Mouse (Mus musculus): Measurements from ENCODE around the gene Dnttip2. TPM values are rescaled to one million over a fixed set of nuclear protein-coding genes. Genes with fewer than 3 reads are reported as not detected.
"Not testable (repeated sequence)": the region's sequence is repeated elsewhere in the genome, so short reads cannot be mapped to it uniquely, and the experiment has no call there.

The Dnttip2 gene
- total RNA-seq (2017), result 98.6 and 101 TPM in 2 replicates

DNA sequence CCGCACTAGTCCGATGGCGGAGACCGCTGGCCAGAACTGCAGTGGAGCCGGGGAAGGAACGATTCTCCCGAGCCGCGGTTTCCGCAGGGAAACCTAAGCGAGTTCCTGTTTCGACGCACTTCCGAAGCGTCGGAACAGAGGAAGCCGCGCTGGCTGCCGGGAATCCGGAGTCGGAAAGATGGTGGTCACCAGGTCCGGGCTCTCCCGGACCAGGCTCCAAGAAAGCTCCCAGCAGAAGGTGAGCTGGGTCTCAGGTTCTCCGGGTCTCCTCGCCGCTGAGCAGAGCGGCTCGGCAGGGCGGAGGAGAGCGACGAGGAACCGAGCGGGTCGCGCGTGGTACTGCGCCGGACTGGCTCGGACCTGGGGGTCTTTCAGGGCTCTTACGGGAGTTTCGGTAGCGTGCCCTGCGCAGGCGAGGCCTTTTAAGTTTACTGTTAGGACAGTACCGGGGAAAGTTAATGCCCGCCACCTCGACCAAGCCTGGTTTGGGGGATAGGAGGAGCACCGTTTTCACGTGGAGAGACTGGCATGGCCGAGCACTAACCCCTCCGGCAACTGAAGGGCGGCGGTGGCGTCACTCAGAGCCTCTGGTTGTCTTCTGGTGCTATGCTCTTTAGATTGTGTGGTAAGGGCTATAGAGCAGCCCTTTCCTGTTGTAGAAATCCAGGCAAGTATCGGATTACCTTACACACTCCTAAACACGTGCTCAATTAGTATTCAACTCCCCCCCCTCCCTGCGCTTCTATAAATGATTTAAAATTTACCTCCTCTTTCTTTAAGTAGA, at the start of gene Dnttip2:
Dnttip2 (plus strand) TSS at position 148 of the 784 bp plus-strand sequence.
- ATAC-seq (ENCODE audit: extremely low read depth, insufficient number of reproducible peaks, low FRiP score, poor library complexity, severe bottlenecking), result peak; percentile 87

DNA sequence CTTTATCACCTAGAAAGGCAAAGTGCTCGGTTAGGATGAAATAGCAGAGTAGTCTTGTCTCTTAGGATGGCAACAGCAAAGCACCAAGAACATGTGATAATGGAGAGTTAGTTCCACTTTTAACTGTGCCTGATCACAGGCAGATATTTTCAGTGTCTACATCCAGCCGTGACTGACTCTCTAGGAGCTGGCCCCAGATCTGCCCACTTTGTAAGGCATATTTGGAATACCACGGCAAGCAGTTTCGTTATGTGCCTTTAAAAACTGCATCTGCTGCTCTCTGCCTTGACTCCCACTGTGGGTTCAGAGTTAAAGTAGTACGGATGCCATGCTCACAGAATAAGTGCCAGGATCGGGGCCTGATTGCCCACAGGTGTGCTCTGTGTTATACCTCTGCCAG, 47.2 kb upstream of the Dnttip2 start:
- ATAC-seq (ENCODE audit: extremely low read depth, insufficient number of reproducible peaks, low FRiP score, poor library complexity, severe bottlenecking), result not testable (repeated sequence)

DNA sequence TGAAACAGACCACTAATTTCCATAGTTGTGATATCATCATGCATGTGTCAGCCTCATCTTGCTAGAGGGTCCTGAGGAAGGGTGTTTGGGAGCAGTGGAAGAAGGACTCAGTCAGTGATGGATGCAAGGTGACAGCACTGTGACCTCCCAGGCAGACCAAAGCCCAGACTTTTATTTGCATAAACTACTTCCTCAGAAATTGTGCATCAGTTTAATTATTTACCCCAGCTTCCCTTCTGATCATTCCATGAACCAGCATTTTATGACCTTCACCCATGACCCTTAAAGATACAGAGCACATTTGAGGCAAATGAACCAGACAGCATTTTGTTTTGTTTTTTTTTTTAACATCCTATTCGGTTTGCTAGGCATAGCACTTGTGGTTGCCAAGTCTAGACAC, 38.4 kb upstream of the Dnttip2 start:
- ATAC-seq (ENCODE audit: extremely low read depth, insufficient number of reproducible peaks, low FRiP score, poor library complexity, severe bottlenecking), result no peak

DNA sequence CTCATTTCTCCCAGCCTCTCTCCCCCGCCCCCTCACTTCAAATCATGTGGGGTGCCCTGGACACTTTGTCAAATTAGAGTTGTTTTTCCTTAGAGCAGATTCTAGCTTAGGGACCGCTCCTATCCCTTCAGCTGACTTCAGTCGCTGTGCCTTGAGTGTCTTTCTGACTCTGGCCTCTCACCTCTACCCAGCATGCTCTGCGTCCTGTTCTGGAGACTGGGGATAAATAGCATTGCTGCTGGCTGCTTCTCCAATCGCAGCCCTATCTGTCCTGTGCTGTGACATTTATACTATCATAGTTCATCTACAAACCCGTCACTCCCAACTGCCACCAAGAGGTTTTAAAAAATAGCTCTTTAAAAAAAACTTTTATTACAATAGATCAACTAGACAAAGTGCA, 31.3 kb upstream of the Dnttip2 start:
- no peak for ATAC-seq (ENCODE audit: extremely low read depth, insufficient number of reproducible peaks, low FRiP score, poor library complexity, severe bottlenecking)

DNA sequence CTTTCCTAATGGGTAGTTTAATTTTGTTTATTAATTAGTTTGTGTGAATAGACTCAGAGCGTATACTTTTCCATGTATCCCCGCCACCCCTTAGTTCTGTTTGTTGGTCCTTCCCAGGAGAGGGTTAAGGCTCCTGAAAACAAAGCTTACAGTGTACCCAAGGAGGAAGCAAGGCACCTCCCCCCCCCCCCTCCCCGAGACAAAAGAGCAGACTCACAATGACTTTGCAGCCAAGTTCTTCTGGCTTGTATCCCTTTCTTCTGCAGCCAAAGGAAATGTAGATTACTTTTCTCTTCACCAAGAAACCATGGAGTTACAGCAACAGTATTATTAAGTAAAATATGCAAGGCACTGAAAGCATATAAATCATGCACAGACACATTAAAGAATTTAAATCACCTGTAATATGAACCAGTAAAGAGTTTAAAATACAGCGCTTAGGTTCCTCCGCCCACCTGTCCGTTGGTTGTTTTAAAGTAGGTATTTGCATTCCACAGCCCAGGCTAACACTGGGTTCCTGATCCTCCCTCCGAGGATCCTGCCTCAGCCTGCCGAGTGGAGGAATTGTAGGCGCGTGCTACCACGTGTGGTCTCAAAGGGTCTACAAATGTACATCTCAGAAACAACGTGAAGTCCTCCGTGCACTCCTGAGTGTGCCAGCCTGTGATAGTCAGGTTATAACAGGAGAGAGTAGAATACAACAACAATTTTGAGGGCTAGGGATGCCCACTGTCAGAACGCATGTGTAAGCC, 30.6 kb upstream of the Dnttip2 start:
- ATAC-seq (ENCODE audit: extremely low read depth, insufficient number of reproducible peaks, low FRiP score, poor library complexity, severe bottlenecking), result no peak

DNA sequence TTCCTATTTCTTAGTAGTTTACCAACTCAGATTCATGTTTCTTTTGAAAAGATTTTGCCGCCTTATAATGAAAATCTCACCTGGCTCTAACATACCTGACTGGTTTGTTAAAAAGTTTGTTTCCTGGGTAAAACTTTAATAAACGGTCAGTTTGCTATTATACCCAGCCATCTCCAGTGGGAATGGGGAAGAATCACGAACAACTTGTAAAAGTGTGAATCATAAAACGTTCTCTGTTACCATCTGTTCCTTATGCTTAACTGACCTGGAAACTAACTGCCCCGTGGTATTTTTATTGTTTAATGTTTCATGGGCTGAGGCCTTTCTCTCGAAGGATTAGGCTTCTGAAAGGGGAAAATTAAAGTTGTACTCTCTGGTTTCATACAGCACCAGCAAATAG, 29.4 kb upstream of the Dnttip2 start:
- no peak for ATAC-seq (ENCODE audit: extremely low read depth, insufficient number of reproducible peaks, low FRiP score, poor library complexity, severe bottlenecking)

DNA sequence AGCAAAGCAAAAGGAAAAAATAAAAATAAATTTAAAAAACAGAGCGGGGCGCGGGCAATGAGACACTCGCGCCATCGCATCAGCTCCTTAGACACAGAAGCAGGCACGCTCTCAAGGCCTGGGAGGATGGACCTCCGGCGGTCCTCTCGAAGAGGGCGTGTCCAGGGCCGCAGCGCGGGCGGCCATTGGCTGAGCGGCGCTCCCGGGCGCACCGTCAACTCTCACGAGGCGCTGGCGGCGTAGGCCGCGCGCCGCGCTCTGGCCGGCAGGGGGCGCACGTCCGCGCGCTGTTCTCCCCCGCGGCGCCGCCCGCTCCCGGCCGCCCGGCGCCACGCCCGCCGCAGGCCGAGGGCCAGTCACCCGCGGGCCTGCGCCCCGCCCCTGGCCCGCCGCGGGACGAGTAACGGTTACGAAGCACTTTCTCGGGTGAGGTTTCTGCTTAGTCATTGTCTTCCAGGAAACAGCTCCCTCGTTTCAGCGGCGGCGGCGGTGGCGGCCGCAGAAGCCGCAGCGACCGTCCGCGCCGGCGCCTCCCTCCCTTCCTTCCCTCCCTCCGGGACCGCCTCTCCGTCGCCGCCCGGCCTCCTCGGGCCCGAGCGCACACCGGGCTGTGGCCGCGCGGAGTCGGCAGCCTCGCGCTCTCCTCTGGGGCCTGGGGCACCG, 28.8 kb upstream of the Dnttip2 start, which contains the start of gene Gclm:
Gclm (plus strand) TSS at position 343 of the 663 bp plus-strand sequence.
- ATAC-seq (ENCODE audit: extremely low read depth, insufficient number of reproducible peaks, low FRiP score, poor library complexity, severe bottlenecking), result peak; percentile 88

DNA sequence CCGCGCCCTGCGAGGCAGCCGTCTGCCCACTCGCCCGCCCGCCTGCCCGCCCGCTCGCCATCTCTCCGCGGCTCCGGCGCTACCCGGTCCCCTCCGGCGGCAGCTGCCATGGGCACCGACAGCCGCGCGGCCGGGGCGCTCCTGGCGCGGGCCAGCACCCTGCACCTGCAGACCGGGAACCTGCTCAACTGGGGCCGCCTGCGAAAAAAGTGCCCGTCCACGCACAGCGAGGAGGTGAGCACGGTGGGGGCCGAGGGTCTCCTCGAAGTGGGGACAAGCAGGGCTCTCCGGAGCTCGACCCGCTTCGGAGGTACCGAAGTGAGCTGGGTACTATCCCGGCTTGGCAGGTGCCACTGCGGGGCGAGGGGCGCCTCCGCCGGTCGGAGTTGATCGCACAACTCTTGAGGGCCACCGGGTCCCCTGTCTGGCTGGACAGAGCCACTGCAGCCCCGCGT, 28.3 kb upstream of the Dnttip2 start:
- ATAC-seq (ENCODE audit: extremely low read depth, insufficient number of reproducible peaks, low FRiP score, poor library complexity, severe bottlenecking), result no peak

DNA sequence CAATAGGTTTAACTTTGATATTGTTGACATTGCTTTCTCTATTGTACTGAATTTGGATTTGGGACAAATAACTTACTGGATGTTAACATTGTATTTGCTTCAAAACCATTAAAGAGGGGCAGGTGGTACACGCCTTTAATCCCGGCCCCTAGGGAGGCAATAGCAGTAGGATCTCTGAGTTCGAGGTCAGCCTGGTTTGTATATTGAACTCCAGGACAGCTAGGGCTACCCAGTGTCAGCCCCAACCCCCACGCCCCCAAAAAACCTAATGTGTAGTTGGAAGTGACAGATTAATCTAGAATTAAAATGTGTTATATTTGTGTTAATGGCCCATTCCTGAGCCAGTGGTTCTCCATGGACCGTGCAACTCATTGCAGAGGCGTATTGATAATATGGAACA, 27.8 kb upstream of the Dnttip2 start:
- ATAC-seq (ENCODE audit: extremely low read depth, insufficient number of reproducible peaks, low FRiP score, poor library complexity, severe bottlenecking), result no peak

DNA sequence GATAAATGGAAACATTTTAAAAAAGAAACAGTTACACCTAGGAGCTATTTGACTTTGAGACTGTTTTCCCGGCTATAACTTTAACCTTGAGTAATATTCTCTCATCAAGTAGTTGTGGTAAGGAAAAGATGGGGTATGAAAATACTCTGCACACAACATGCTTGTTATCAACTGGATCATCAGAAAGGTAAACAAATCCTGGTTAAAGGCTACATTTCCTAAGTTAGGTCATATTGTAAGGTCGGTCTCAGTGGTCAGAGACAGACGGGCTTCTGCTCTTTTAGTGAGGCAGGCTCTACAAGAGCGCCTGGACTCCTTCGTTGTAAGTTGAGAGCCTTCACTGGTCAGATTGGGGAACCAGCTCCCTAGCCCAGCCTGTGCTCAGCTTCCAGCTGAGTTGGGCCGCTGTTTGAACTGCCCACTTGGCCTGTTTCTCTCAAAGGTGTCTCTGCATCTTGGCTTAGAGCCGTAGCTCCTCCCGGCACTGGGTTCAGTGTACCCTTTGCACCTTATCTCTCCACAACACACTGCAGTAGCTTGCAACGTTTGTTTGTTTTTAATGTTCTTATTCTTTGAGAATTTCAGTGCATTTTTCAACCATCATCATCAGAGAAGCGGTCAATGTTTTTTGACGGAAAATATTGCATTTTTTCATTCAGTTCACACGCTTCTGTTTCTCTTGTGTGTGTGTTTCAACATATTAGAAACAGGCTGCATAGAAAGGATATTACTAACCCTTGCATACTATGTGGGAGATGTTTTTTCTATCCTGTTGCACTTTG, 27.0 kb upstream of the Dnttip2 start:
- ATAC-seq (ENCODE audit: extremely low read depth, insufficient number of reproducible peaks, low FRiP score, poor library complexity, severe bottlenecking), result no peak

DNA sequence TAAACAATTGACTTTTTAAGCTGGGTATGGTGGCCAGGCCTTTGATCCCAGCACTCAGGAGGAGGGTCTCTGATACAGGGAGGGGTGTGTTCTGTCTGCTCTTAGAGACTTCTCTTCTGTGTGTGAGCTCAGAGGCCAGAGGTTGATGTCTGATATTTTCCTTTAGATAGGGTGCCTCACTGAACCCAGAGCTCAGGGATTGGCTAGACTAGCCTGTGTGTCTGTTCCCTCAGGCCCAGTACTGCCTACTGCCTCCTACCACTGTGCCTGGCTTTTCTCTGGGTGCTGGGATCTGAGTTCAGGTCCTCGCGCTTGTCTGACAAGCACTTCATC, 26.5 kb upstream of the Dnttip2 start:
- ATAC-seq (ENCODE audit: extremely low read depth, insufficient number of reproducible peaks, low FRiP score, poor library complexity, severe bottlenecking), result no peak

DNA sequence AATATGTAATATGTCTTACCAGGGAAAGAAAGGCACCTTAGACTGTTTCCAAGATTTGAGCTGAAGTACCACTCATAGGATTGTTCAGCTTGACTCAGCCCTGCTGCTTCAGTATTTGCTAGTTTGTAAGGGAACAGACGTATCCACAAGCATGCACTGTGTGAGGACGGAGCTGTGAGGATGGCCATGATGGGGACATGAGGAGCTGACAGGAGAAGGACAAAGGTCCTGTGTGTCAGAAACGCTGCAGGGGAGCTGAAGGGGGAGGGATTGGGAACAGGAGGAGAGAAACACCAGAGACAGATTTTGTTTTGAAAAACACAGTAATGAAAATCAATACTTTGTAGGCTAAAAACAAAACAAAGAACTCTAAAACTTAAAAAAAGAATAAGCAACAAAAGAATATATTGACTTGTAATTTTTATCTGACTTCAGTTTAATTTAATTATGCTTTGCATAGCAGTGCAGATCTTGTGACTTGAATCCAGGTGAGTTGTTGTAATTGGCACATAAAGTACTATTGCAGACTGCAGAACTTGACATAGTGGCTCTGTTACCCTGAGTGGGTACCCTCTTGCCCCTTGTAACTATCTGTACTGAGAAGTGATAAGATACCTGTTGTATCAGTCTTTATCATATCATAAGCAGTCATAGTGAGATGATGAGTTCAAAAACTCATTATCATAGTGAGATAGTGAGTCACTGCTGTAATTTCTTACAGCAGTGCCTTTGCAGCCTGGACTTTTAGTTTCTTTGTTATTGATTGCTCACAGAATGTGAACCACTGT, 21.5 kb upstream of the Dnttip2 start:
- ATAC-seq (ENCODE audit: extremely low read depth, insufficient number of reproducible peaks, low FRiP score, poor library complexity, severe bottlenecking), result no peak

DNA sequence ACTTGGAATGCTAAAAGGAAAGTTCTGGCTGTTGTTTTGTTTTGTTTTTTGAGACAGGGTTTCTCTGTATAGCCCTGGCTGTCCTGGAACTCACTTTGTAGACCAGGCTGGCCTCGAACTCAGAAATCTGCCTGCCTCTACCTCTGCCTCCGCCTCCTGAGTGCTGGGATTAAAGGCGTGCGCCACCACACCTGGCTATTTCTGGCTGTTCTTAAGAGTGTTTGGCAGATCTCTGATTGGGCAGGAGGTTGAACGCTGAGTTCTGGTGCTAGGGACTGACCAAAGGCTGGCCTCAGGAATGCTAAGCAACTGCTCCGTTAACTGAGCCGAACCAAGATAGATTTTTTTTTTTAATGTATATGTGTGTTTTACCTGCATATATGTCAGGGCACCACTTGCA, 20.1 kb upstream of the Dnttip2 start:
- not testable (repeated sequence) for ATAC-seq (ENCODE audit: extremely low read depth, insufficient number of reproducible peaks, low FRiP score, poor library complexity, severe bottlenecking)

DNA sequence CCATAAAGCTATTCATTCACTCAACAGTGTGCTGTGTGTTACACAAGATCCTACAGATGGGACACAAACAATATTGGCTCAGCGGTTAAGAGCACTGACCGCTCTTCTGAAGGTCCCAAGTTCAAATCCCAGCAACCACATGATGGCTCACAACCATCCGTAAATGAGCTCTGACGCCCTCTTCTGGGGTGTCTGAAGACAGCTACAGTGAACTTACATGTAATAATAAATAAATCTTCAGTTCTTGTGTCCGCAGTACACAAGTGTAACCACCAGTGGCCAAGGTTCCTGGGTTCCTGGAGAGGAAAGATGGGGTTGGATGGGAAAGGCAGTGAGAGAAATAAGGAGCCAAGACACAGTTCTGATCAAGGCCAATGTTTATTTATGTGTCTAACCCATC, 4.2 kb upstream of the Dnttip2 start:
- no peak for ATAC-seq (ENCODE audit: extremely low read depth, insufficient number of reproducible peaks, low FRiP score, poor library complexity, severe bottlenecking)

DNA sequence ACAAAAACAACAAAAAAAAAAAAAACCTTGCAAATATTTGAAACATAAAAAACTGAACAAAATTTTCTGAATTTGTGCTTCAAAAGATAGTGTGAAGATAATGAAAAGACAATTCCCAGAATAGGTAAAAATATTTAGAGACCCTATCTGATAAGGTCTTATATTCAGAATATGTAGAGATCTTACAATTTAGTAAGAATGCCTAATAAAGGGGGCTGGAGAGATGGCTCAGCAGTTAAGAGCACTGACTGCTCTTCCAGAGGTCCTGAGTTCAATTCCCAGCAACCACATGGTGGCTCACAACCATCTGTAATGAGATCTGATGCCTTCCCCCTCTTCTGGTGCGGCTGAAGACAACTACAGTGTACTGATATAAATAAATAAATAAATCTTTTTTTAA, 1.6 kb upstream of the Dnttip2 start:
- ATAC-seq (ENCODE audit: extremely low read depth, insufficient number of reproducible peaks, low FRiP score, poor library complexity, severe bottlenecking), result not testable (repeated sequence)

DNA sequence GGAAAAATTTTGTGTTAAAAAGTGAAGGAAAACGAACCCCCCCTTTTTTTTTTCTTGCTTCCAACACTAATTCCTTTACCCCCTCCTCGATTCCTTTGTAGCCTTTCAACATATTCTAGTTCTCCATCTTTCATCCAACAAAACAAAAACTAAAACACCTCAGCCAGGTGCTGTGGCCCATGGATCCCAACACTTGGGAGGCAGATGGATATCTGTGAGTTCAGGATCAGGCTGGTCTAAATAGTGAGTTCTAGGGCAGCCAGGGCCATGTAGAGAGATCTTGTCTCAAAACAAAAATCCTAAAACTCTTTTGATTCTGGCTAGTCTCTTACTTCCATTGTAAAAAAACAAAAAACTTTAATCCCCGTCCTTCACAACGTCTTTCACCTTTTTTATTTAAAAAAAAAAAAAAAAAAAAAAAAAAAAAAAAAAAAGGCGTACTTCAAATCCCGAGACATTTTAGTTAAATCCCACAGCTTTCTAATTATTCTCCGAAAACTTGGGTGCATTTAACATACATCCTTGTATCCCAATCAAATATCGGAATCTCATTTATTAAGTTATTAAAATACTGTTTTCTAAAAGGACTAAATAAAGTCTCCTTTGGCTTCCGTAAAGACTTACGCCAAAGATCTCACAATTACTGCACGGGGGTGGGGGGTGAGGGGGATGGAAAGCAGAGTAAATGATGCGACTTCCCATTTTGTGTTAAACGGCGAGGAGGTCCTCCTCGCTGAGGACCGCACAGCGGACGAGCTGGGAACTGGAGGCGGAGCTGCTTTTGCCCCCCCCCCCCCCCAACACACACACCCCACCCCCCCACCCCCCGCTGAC, 564 bp upstream of the Dnttip2 start:
- peak; percentile 83 for ATAC-seq (ENCODE audit: extremely low read depth, insufficient number of reproducible peaks, low FRiP score, poor library complexity, severe bottlenecking)

DNA sequence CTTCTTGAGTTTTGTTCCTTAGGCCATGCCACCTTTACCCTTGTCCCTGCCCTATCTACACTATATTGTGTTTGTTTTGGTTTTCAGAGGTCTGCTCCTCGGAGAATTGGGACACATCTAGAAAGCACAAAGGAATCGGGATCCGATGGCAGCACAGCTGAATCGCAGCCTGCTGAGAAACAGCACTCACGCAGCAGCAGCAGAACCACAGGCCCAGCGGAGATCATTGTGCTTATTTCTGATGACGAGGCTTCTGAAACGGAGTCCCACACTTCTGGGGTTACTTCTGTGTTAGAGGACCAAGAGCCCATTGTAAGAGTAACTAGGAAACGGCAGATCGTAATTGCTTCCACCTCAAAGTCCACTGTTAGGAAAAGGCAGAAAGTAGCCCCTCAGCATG, 923 bp downstream of the Dnttip2 start:
- ATAC-seq (ENCODE audit: extremely low read depth, insufficient number of reproducible peaks, low FRiP score, poor library complexity, severe bottlenecking), result no peak

DNA sequence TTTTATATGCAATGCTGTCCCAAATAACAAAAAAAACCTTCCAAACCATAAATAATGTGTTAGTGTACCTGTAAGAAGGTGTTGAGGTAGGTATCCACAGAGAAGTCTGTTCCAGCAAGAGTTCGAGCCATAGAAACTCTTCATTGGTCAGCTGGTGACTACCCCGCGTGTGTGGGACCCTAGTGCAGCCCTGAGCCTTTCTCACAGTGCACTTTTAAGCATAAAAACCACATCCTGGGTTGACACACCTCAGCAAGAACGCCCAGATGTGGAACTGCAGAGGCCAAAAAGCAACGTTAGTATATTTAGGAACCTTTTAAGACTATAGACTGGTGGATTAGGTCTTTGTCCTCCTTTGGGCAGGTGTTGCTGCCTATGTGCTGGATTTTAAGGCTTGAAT, 13.0 kb downstream of the Dnttip2 start:
- ATAC-seq (ENCODE audit: extremely low read depth, insufficient number of reproducible peaks, low FRiP score, poor library complexity, severe bottlenecking), result no peak
